Mouse (Mus musculus) cerebellum, postnatal 36 days (tissue): ENCODE data around the gene Sae1.

ENCODE experiments used
- DNase-seq, 2 experiments: peaks; one replicate each; pipeline ENCODE4 v3.0.0; 2021 to 2022; ENCODE audit warnings: mixed read lengths in 2 of 2

Sae1 gene

GRCm38 (mm10) chr7:16387160-16388041 is at the start of gene Sae1:
Sae1 (minus strand) TSS chr7:16387806.
- DNase-seq = peak; percentile 96 to 98

- no peak for DNase-seq
These were observed 47.5 kb upstream of the Sae1 start for GRCm38 (mm10) chr7:16435088-16435487.

GRCm38 (mm10) chr7:16433352-16433971 is 45.9 kb upstream of the Sae1 start:
- DNase-seq = no peak

GRCm38 (mm10) chr7:16426129-16426729 is 38.6 kb upstream of the Sae1 start:
- peak; percentile 81 to 85 for DNase-seq

- DNase-seq = no peak
These were observed 38.1 kb upstream of the Sae1 start for GRCm38 (mm10) chr7:16425721-16426120.

- no peak for DNase-seq
These were observed 36.1 kb upstream of the Sae1 start for GRCm38 (mm10) chr7:16423731-16424130.

- DNase-seq = no peak
These were observed 34.7 kb upstream of the Sae1 start for GRCm38 (mm10) chr7:16422222-16422856.

GRCm38 (mm10) chr7:16420493-16421118 is 33.0 kb upstream of the Sae1 start:
- DNase-seq = no peak

GRCm38 (mm10) chr7:16418713-16419112 is 31.1 kb upstream of the Sae1 start:
- DNase-seq = no peak

- DNase-seq = no peak
These were observed 29.6 kb upstream of the Sae1 start for GRCm38 (mm10) chr7:16417141-16417771.

- no peak for DNase-seq
These were observed 27.8 kb upstream of the Sae1 start for GRCm38 (mm10) chr7:16415426-16415825.

- DNase-seq = no peak
These were observed 25.3 kb upstream of the Sae1 start for GRCm38 (mm10) chr7:16412930-16413329.

GRCm38 (mm10) chr7:16412220-16412896 is 24.8 kb upstream of the Sae1 start:
- DNase-seq = no peak

- DNase-seq = no peak
These were observed 23.5 kb upstream of the Sae1 start for GRCm38 (mm10) chr7:16411100-16411499.

- no peak for DNase-seq
These were observed 19.4 kb upstream of the Sae1 start for GRCm38 (mm10) chr7:16406978-16407377.

GRCm38 (mm10) chr7:16405516-16406351 is 18.1 kb upstream of the Sae1 start:
- peak in 1 of 2 experiments; percentile 24 for DNase-seq

GRCm38 (mm10) chr7:16405073-16405455 is 17.5 kb upstream of the Sae1 start:
- peak; percentile 30 to 31 for DNase-seq

GRCm38 (mm10) chr7:16404315-16405072 is 16.9 kb upstream of the Sae1 start:
- peak in 1 of 2 experiments; percentile 17 for DNase-seq
